Mouse (Mus musculus): ENCODE data around the gene Chd9. TPM values are rescaled to one million over a fixed set of nuclear protein-coding genes. Genes with fewer than 3 reads are reported as not detected.

The Chd9 gene
- 607 and 992 TPM in 2 replicates for polyA plus RNA-seq (2012; rRNA removed)

DNA sequence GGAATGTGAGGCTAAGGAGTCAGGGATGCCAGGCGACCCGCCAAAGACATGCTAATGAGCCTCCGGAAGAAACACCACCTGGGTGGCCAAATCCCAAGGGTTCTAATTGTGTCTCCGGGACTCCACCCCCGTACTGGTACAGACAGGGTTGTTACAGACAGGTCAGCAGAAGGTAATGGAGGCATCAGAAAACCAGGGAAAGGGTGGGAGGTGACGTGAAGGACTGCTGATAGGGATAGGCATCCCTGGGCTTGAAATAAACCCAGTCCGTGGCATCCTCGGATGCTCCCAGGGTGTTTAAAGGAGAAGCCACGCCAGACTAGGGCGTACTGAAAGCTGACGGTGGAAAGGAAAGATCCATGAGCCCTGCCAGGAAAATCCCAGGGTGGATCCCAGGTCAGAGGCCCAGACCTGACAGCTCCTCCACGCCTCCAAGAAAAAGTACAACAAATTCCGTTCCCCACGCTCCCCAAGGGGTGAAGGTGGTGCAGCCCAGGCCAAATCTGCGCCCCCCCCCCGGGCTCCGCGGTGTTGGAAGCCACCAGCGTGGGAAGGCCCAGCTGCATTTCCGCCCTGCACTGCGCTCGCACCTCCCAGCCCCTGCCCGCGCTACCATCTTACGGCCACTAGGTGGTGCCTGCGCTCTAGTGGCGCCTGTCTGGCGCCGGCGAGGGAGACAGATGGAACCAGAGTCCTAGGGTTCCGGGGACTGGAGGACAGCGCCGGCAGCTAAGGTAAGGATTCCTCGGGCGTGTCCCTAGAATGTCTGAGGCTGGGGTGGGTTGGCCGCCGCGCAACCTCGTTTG lies at the start of gene Chd9:
Gene Chd9 (plus strand): TSS at position 172 of the 806 bp plus-strand sequence.

DNA sequence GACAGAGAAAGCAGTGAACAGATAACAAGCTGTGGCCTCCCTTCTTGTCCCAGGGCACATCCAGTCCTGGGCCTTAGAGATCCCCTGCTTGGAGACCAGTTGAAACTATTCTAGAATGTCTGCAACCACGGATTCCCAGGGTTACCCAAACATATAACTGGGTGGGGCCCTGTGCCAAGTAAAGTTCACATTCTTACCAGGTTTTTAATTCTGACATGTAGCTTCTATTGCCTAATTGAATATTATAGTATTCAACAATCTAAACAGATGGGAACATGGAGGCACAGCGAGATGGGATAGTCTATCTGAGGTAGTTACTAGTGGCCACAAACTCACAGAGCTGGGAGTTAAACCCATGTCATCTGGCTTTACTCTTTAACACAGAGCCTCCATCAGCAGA lies 10.9 kb upstream of the Chd9 start, which contains the start of gene Gm19935:
Gene Gm19935 (minus strand): TSS at position 101 of the 400 bp plus-strand sequence.

DNA sequence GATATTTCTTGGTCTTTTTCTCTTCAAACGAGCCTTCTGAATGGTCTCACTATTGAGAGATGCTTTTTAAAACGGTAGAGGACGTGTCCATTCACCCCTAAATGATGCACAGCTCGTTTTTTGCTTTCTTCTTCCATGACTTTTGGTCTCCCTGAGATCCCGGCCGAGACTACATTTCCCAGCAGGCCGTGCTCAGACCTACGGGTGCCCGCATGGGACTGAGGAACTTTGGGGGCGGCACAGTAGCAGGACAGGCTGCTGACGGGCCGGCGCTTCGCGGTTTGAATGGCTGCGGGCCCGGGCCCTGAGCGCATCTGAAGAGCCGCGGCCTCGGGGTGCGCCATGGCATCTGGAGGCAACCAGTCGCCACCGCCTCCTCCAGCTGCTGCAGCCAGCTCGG lies 241.7 kb downstream of the Chd9 start, which contains the start of gene Rbl2:
Gene Rbl2 (plus strand): TSS at position 224 of the 400 bp plus-strand sequence.

Other genes with a start within 250 kb of the Chd9 start
- not detected in 2 replicates for gene Gm19935, start 11.0 kb upstream of the Chd9 start, polyA plus RNA-seq (2012; rRNA removed)
- gene Rbl2, start 241.7 kb downstream of the Chd9 start, polyA plus RNA-seq (2012; rRNA removed) = 3.5 and 3.6 TPM in 2 replicates